Mouse (Mus musculus) erythroblast, embryonic 14.5 days (primary cell): ENCODE data around the gene Wdr72.

Experiments
- GATA1 ChIP-seq: IDR thresholded peaks from 2 replicates; pipeline ENCODE4 v1.6.1; 2012; ENCODE audit warnings: low read length, inconsistent platforms, mixed read lengths
- TAL1 ChIP-seq: IDR thresholded peaks from 3 replicates; pipeline ENCODE4 v1.6.1; 2012; ENCODE audit warnings: low read length, inconsistent platforms, mixed read lengths

- TF ChIP-seq GATA1, result no peak
- no peak for TF ChIP-seq TAL1
These were observed 218.7 kb downstream of the Wdr72 start for GRCm38 (mm10) chr9:74328821-74329220.
